ENCODE assay signal across 30 mouse cellular contexts in the genomic region with DNA sequence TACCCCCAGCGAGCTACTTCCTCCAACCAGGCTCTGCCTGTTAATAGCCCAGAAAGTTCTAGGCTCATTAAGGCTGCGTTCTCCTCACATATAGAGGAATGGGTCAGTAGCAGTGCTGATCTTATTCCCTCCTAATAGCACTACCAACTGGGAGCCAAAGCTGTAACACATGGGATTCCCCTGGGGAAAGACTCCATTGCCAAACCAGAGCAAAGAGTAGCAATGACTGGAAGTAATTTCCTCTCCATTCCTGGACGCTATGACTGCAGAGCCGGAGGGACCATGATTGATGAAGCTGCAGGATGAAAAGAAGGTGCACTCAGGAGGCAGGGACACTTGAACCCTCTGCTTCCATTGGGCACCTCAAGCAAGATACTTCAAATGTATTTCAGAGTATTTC. TPM values are rescaled to one million over a fixed set of nuclear protein-coding genes. Genes with fewer than 3 reads are reported as not detected.
DNase-seq lines count a peak whose midpoint lies in the region; ATAC-seq and TF ChIP-seq lines count a peak whose summit lies in the region.
"Had no signal": no experiment of that assay in that cellular context is flagged by ENCODE, and none has a peak within 500 bp of the region (broad histone marks: within the 10 kb centered on the region; RNA-seq: fewer than 3 reads in every experiment).

No protein-coding gene starts in this region.

- DNase-seq in embryo, embryonic 10.5 days (ENCODE audit: low spot score): peak; percentile 24
- no peak for DNase-seq in embryo, embryonic 9.5 days (ENCODE audit: extremely low spot score)
- peak; percentile 28 for DNase-seq in hindbrain, postnatal 0 days (ENCODE audit: low spot score)
- peak; percentile 88 for DNase-seq in adipocyte (ENCODE audit: low spot score)
- DNase-seq in lung, postnatal 4 days: no peak
- DNase-seq: B cell, adult 2 months; cerebellum, adult 18-20 months; cerebellum, postnatal 25 days; kidney, adult 9 months; kidney, postnatal 10 days; layer of hippocampus, postnatal 36 days; liver; lung, adult 2 months; lung, postnatal 10 days; right cerebral cortex, adult 18-20 months; thymus, adult 18-20 months; thymus, postnatal 25 days had no signal

- TF ChIP-seq CTCF in hindbrain, postnatal 0 days (IDR thresholded peaks at IDR 0.05; ENCODE audit: low read depth): no peak

- no peaks in the 10 kb centered on the region for H3K9me3 ChIP-seq in hindbrain, postnatal 0 days (ENCODE audit: low read length)
- no peaks in the 10 kb centered on the region for H3K9me3 ChIP-seq in hindbrain, embryonic 13.5 days
- H3K9me3 ChIP-seq: heart, embryonic 15.5 days; midbrain, embryonic 10.5 days; neural tube, embryonic 12.5 days had no signal

- H3K9ac ChIP-seq in hindbrain, postnatal 0 days (replicated peaks; ENCODE audit: low read length): no peak overlapping the region
- H3K9ac ChIP-seq in hindbrain, embryonic 13.5 days: no peak overlapping the region
- H3K9ac ChIP-seq: heart, embryonic 15.5 days; liver, embryonic 14.5 days; neural tube, embryonic 12.5 days had no signal

- no peaks in the 10 kb centered on the region for H3K27me3 ChIP-seq in hindbrain, postnatal 0 days (ENCODE audit: insufficient read depth, low read length)
- H3K27me3 ChIP-seq in hindbrain, embryonic 13.5 days: 0 out of 2 replicates have a peak, but pooled peaks cover 3% of the 10 kb centered on the region
- H3K27me3 ChIP-seq: heart, embryonic 15.5 days; neural tube, embryonic 12.5 days had no signal

- 0 out of 2 replicates have a peak, but pooled peaks cover 4% of the 10 kb centered on the region for H3K4me1 ChIP-seq in hindbrain, postnatal 0 days (ENCODE audit: insufficient read depth, low read length)
- H3K4me1 ChIP-seq in hindbrain, embryonic 13.5 days (replicated peaks): peaks cover 9% of the 10 kb centered on the region

- 52% methylated on average over 4 of the region's 4 CpGs for WGBS in hindbrain, postnatal 0 days
- WGBS in hindbrain, embryonic 13.5 days: 57% methylated on average over 4 of the region's 4 CpGs

- ATAC-seq in hindbrain, postnatal 0 days: no peak
- no peak for ATAC-seq in hindbrain, embryonic 13.5 days (ENCODE audit: low FRiP score)
- ATAC-seq in granulocyte monocyte progenitor cell, adult 5-6 weeks (replicated peaks; ENCODE audit: poor library complexity, severe bottlenecking): no peak
- ATAC-seq: activated CD4-positive, CD25-positive, alpha-beta regulatory T cell, adult 4 months; forebrain, embryonic 16.5 days; intestine, postnatal 0 days; midbrain, embryonic 16.5 days had no signal

- no peaks in the 10 kb centered on the region for H3K36me3 ChIP-seq in hindbrain, postnatal 0 days (ENCODE audit: insufficient read depth, low read length)
- no peaks in the 10 kb centered on the region for H3K36me3 ChIP-seq in hindbrain, embryonic 13.5 days
- H3K36me3 ChIP-seq: heart, embryonic 15.5 days; midbrain, embryonic 10.5 days; neural tube, embryonic 12.5 days had no signal

- no peak overlapping the region for H3K4me3 ChIP-seq in hindbrain, postnatal 0 days (ENCODE audit: low read length)
- H3K4me3 ChIP-seq in hindbrain, embryonic 13.5 days: no peak overlapping the region
- H3K4me3 ChIP-seq: erythroblast, embryonic 14.5 days; heart, embryonic 15.5 days; midbrain, embryonic 10.5 days; myocyte; neural tube, embryonic 12.5 days had no signal

- H3K27ac ChIP-seq in hindbrain, postnatal 0 days: no peak overlapping the region
- H3K27ac ChIP-seq in hindbrain, embryonic 13.5 days: no peak overlapping the region
- H3K27ac ChIP-seq: heart, embryonic 15.5 days; liver, embryonic 14.5 days; midbrain, embryonic 10.5 days; neural tube, embryonic 12.5 days; stomach, postnatal 0 days had no signal

- H3K4me2 ChIP-seq in hindbrain, postnatal 0 days (ENCODE audit: low read depth, low read length): no peak overlapping the region
- H3K4me2 ChIP-seq in hindbrain, embryonic 13.5 days: no peak overlapping the region
- H3K4me2 ChIP-seq: heart, embryonic 15.5 days; neural tube, embryonic 12.5 days had no signal

RNA-seq across cellular contexts. Expression of a gene that starts 7.6 kb away (rescaled TPM):
- 39.8 and 51.3 TPM in 2 replicates for total RNA-seq in hindbrain, postnatal 0 days (2014; rRNA removed)
- 29.1 and 30.7 TPM in 2 replicates for polyA plus RNA-seq in hindbrain, postnatal 0 days (2015; fragmentation: Nextera tagmentation; extraction: Ambion mirVana)
- polyA plus RNA-seq in hindbrain, embryonic 13.5 days (2015; fragmentation: Nextera tagmentation; extraction: Ambion mirVana): 37.2 and 38.3 TPM in 2 replicates
- total RNA-seq in granulocyte monocyte progenitor cell, adult 5-6 weeks (2014; fragmentation: Nextera tagmentation): 132 and 145 TPM in 2 replicates
- total RNA-seq in granulocyte monocyte progenitor cell, adult 5-6 weeks (2017): 245 and 274 TPM in 2 replicates

Comparison
In these comparisons a context has a peak if more than half of its experiments do, and no peak if none do; other contexts are left out.
1. DNase-seq: peak in embryo, embryonic 10.5 days (single experiment), hindbrain, postnatal 0 days (single experiment) and adipocyte (single experiment); none in embryo, embryonic 9.5 days (single experiment) and lung, postnatal 4 days (0 of 2).